Mouse (Mus musculus) forebrain, embryonic 10.5 days (tissue): ENCODE measurements around the gene Ggps1. TPM values are rescaled to one million over a fixed set of nuclear protein-coding genes. Genes with fewer than 3 reads are reported as not detected.

Experiments used
- DNase-seq: peaks from one replicate; pipeline ENCODE4 v3.0.0-alpha.2; 2017; ENCODE audit warnings: low spot score; ENCODE audit errors: extremely low spot score
- H3K27ac ChIP-seq: fragments of 300-500 bp; sonication (generic); 2 replicates; pipeline ENCODE4 v1.5.1; 2016; ENCODE audit warnings: mild to moderate bottlenecking
- H3K27me3 ChIP-seq: fragments of 300-500 bp; sonication (generic); 2 replicates; pipeline ENCODE4 v1.6.1; 2016; ENCODE audit warnings: mild to moderate bottlenecking; ENCODE audit not compliant: poor library complexity, severe bottlenecking
- H3K36me3 ChIP-seq: fragments of 300-500 bp; sonication (generic); replicated peaks from 2 replicates; pipeline ENCODE4 v1.6.1; 2016; ENCODE audit warnings: mild to moderate bottlenecking, moderate library complexity
- H3K4me1 ChIP-seq: fragments of 300-500 bp; sonication (generic); 2 replicates; pipeline ENCODE4 v1.6.1; 2016
- H3K4me3 ChIP-seq: fragments of 300-500 bp; sonication (generic); 2 replicates; pipeline ENCODE4 v1.5.1; 2016; ENCODE audit warnings: mild to moderate bottlenecking, moderate library complexity
- H3K9me3 ChIP-seq: fragments of 300-500 bp; sonication (generic); 2 replicates; pipeline ENCODE4 v1.6.1; 2016; ENCODE audit warnings: mild to moderate bottlenecking, moderate library complexity
- WGBS: fragments of 180-500 bp; shearing (Covaris S2); methylation state at CpG from one replicate; pipeline ENCODE4 v1.1.7; 2016; 5-methylcytosine and 5-hydroxymethylcytosine counted together
- polyA plus RNA-seq: library from polyadenylated mRNA; unstranded; fragments of >200 nt; fragmentation: Nextera tagmentation; extraction: Ambion mirVana; gene quantifications from 2 replicates; pipeline ENCODE4 v1.2.1, GENCODE M21; 2016

Ggps1 gene
- 54.8 and 56.3 TPM in 2 replicates for polyA plus RNA-seq

DNA sequence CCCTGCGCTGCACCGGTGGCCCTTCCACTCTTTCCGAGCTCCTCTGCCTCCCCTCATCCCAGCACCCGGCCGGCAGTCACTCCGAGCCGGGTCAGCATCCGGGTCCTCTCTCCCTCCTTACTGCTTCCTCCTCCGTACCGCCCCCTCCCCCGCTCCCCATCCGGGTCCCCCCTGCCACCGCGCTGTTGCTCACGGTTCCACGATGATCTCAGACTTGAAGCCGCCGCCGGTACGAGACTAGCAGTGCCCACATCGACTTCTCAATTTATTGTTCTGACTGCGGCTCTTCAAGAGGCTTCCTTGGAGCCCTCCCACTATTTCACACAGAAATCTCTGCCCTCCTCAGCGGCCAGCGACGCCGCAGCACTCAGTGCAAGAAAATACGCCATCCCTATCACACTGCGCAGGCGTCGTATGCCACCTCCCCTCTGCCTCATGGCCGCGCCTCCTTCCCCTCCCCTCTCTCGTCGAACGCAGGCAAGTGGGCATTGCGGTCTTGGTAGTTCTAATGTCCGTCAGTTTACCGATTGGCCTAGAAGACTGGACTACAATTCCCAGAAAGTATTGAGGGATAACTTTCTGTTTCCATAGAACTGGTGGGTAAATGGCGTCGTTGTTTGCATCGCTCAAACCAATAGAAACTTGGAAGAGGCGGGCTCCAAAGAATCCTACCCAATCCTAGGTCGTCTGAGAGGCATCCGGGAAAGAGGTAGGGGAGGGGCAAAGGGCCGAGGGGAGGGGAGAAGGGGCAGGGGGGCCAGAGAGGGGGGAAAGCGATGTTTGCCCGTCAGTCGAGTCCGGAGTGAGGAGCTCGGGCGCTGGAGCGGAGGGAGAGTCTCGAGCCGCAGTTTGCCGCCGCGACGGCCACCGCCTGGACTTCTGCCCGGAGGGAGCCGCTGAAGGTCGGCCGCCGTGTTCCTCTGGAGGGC, at the start of gene Ggps1, which contains the start of gene Arid4b:
Gene Ggps1 (minus strand): TSS at position 476 of the 929 bp plus-strand sequence.
Gene Arid4b (plus strand): TSS at position 220 of the 929 bp plus-strand sequence.
- Histone ChIP-seq H3K36me3 (peaks cover 42% of the 10 kb centered on the region), H3K4me3 (peak within 1 kb of the TSS; percentile 99), H3K27ac (peak within 1 kb of the TSS; percentile 97), H3K27me3 (no peaks in the 10 kb centered on the region), H3K9me3 (no peaks in the 10 kb centered on the region), H3K4me1 (peaks cover 28% of the 10 kb centered on the region)
- DNase-seq: peak; percentile 95
- under 1% methylated on average over 64 of the region's 64 CpGs for WGBS

DNA sequence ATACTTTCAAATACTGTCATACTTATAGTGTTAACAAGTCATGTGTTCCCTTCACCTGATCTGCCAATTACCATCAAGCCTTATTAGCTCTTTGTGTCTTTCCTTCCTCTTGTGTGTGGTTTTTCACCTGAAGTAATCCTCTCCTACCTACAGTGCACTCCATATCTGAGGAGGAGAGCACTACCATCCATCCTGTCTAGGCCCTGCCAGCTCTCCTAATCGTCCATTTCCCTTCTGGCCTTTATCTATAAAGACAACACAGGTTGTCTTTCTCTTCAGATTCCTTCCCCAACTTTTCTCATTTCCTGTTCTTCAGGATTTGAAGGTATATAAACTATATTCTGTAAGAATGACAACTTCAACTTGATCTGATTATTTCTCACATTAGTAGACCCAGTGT, 47.9 kb upstream of the Ggps1 start:
- Histone ChIP-seq H3K27ac (no peak overlapping the region), H3K27me3 (no peaks in the 10 kb centered on the region), H3K36me3 (no peaks in the 10 kb centered on the region), H3K9me3 (no peaks in the 10 kb centered on the region), H3K4me1 (peaks cover 20% of the 10 kb centered on the region), H3K4me3 (no peak overlapping the region)
- DNase-seq: no peak
- 76% methylated on average over 1 of the region's 1 CpGs for WGBS

DNA sequence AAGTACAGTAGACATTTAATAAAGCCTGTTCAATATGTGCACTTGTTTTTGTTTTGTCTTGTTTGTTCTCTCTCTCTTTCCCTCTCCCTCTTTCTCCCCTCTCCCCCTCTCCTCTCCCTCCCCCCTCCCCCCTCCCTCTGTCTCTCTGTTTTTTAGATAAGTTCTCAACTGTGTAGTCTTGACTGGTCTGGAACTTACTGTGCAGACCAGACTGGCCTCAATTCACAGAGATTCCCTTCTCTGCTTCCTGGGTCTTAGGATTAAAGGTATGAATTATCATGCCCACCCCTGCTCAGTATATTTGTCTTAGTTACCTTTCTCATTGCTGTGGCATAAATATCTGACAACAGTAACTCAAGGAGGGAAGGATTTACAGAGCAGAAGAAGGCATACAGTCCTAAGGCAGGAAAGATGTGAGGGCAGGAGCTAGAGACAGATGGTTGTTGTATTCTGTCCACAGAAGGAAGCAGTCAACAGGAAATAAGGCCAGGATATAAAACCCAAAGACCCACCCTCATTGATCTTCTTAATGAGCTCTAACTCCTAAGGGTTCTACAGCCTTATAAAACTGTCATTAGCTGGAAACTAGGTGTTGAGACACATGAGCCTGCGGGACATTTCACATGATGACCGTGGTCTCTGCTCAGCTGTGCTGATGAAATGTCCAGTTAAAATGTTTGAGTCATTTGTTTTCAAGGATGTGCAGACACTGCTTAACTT, 47.0 kb upstream of the Ggps1 start:
- Histone ChIP-seq H3K36me3 (no peaks in the 10 kb centered on the region), H3K9me3 (no peaks in the 10 kb centered on the region), H3K4me3 (no peak overlapping the region), H3K4me1 (peaks cover 20% of the 10 kb centered on the region), H3K27ac (no peak overlapping the region), H3K27me3 (no peaks in the 10 kb centered on the region)
- 95% methylated on average over 2 of the region's 2 CpGs for WGBS
- DNase-seq: no peak

DNA sequence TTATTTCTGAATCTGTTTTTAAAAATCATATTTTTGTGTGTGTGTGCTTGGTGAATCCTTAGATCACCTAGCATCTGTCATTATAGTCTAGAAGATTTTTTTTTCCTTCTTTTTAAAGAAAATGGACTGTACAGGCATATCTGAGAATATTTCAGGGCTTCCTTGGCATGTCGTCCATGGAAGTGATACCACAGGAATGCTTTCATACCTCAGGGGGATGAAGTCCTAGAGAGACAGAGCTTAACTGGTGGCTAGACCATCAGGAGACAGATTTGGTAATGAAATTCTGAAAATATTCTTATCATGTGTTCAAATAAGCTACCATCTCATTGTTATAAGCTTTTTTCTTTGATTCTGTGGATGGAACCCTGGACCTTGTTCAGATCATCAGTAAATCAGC, 39.7 kb upstream of the Ggps1 start:
- no peaks in the 10 kb centered on the region for H3K9me3 ChIP-seq
- H3K4me1 ChIP-seq: no peaks in the 10 kb centered on the region
- no peak overlapping the region for H3K4me3 ChIP-seq
- no peak for DNase-seq
- no peaks in the 10 kb centered on the region for H3K27me3 ChIP-seq
- no peak overlapping the region for H3K27ac ChIP-seq
- H3K36me3 ChIP-seq: no peaks in the 10 kb centered on the region
- WGBS: 82% methylated on average over 1 of the region's 1 CpGs

DNA sequence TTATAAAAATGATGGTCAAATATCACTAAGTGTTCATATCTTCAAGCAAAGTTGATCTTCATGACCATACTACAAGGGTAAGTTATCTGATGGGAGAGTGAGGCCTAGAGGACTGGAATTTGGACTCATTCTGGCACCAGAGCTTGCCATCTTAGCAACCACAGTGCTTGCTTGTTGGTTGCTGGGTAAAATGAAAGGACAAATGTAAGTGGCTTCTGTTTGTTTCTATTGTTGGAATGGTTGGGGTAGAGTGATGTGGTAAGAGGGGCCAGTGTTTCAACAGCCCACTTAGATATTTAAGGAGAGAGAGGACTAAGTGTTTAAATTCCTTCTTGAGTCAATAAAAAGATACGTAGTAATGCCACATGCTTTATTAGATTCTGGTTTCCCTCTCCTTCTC, 25.4 kb upstream of the Ggps1 start:
- H3K27me3 ChIP-seq: no peaks in the 10 kb centered on the region
- no peak for DNase-seq
- H3K4me1 ChIP-seq: no peaks in the 10 kb centered on the region
- H3K9me3 ChIP-seq: peaks cover 15% of the 10 kb centered on the region; the same call in 1 of the 2 replicates
- no peak overlapping the region for H3K4me3 ChIP-seq
- H3K27ac ChIP-seq: no peak overlapping the region
- 100% methylated on average over 1 of the region's 1 CpGs for WGBS
- H3K36me3 ChIP-seq: peaks cover 36% of the 10 kb centered on the region

DNA sequence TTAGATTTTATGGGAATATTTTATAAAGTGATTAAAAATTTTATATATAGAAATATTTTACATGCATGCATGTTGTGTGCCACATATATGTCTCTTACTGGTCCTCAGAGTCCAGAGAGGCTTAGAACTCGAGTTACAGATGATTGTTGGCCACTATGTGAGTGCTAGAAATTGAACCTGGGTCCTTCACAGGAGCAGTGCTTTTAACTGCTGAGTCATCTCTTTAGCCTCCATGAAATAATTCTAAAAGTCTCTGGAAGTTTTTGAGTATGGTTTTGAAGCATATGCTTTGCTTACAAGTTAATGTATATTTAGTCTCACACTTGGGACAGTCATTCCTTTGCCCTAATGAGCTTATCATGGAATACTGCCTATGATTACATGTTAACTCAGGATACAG, 12.0 kb upstream of the Ggps1 start:
- no peak overlapping the region for H3K27ac ChIP-seq
- H3K36me3 ChIP-seq: peaks cover 55% of the 10 kb centered on the region
- DNase-seq: no peak
- 88% methylated on average over 1 of the region's 1 CpGs for WGBS
- H3K27me3 ChIP-seq: no peaks in the 10 kb centered on the region
- H3K4me3 ChIP-seq: no peak overlapping the region
- H3K4me1 ChIP-seq: no peaks in the 10 kb centered on the region
- peaks cover 22% of the 10 kb centered on the region; the same call in 1 of the 2 replicates for H3K9me3 ChIP-seq

DNA sequence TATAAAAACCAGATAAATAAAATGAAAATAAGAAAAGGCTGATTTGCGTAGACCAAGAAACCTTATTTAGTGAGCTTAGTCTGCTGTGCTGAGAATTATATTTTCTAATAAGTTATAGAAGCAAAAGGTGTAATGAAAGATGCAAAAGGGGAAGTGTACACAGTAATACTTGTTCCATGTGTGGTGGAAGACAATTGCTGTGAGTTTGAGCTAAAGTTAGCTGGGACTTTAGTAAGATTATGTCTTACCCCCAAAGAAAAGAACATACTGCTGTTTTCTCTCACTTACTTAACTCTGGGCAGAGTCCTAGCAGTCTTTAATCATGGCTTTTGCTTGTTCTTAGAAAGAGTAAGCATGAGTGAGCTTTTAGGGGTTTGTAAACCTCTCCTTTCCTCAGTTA, 11.1 kb upstream of the Ggps1 start:
- Histone ChIP-seq H3K27me3 (no peaks in the 10 kb centered on the region), H3K36me3 (peaks cover 53% of the 10 kb centered on the region), H3K4me1 (no peaks in the 10 kb centered on the region), H3K4me3 (no peak overlapping the region), H3K27ac (no peak overlapping the region), H3K9me3 (peaks cover 13% of the 10 kb centered on the region; the same call in 1 of the 2 replicates)
- 100% methylated on average over 1 of the region's 1 CpGs for WGBS
- DNase-seq: no peak

DNA sequence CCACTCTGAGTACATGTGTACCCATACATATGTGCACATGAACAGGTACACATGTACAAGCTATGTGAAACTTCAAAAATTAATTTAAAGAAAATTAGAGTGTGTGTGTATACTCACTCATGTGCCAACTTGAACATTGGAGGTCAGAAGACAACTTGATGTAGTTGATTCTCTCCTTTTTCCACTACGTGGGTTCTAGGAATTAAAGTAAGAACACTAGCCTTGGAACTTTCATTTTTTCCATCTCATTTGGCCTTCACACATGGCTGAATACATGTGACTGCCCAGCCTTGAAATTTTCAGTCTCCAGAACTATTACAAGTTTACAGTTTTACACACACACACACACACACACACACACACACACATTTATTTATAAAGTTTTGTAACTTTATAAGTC, 6.0 kb upstream of the Ggps1 start:
- H3K4me1 ChIP-seq: peaks cover 18% of the 10 kb centered on the region
- no peaks in the 10 kb centered on the region for H3K9me3 ChIP-seq
- peaks cover 64% of the 10 kb centered on the region for H3K36me3 ChIP-seq
- WGBS: 86% methylated on average over 1 of the region's 1 CpGs
- no peak overlapping the region for H3K27ac ChIP-seq
- no peaks in the 10 kb centered on the region for H3K27me3 ChIP-seq
- no peak for DNase-seq
- H3K4me3 ChIP-seq: no peak overlapping the region

DNA sequence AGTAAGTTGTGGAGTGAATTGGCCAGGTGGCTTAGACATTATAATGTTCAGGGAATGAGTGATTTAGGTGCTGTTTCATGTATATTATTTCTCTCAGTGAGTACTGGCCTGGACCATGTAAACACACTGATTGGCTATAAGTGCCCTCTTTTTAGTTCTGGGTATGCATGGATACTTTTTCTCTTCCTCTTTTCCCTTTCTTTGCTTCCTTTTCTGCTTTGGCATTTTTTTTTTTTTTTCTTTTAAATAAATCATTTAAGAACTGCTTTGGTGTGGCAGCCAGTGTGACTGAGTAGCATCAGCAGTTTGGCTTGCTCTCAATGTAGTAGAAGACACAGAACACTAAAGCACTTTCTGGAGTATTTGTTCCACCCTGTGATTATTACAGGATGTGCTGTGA, 4.7 kb upstream of the Ggps1 start:
- H3K27ac ChIP-seq: no peak overlapping the region
- H3K9me3 ChIP-seq: no peaks in the 10 kb centered on the region
- peaks cover 60% of the 10 kb centered on the region for H3K36me3 ChIP-seq
- no peaks in the 10 kb centered on the region for H3K27me3 ChIP-seq
- no peak overlapping the region for H3K4me3 ChIP-seq
- peaks cover 18% of the 10 kb centered on the region for H3K4me1 ChIP-seq
- DNase-seq: no peak

DNA sequence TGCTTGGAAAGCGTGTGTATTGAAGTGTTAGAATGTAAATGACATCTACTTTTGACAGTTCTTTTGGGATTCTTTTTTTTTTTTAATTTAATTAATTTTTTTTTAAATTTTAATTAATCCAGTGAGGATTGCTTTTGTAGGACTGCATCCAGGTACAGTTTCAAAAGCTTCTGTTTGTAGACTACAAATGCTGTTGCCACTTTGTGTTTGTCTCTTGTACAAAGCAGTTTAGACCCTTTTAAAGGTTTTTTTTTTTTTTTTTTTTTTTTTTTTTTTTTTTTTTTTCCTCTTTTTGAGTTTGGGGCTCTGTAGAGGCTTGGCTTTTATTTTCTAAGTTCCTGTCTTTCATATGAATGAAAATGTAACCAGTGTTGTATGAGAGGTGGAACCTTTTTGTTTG, 2.4 kb upstream of the Ggps1 start:
- H3K36me3 ChIP-seq: peaks cover 42% of the 10 kb centered on the region
- no peaks in the 10 kb centered on the region for H3K27me3 ChIP-seq
- H3K27ac ChIP-seq: no peak overlapping the region
- H3K4me1 ChIP-seq: peaks cover 28% of the 10 kb centered on the region
- no peaks in the 10 kb centered on the region for H3K9me3 ChIP-seq
- WGBS: 88% methylated on average over 1 of the region's 1 CpGs
- DNase-seq: no peak
- H3K4me3 ChIP-seq: peak overlapping the region; percentile 99; the same call in 1 of the 2 replicates

DNA sequence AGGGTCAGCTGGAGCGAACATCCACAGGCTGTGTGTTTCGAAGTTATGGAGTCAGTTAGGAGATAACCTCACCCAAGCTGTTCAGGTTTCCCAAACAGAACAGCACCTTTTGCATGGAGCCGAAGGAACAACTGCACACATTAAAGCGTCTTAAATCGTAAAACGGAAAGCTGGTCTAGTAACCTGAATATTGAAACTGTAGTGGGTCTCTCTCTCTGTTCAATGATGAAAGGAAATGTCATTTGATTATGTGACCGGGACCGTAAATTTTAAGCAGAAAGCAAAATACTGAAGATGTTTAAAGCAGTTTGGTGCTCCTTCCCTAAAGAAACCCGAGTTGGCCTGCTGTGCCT, 1.7 kb upstream of the Ggps1 start:
- H3K27ac ChIP-seq: peak overlapping the region; percentile 97

DNA sequence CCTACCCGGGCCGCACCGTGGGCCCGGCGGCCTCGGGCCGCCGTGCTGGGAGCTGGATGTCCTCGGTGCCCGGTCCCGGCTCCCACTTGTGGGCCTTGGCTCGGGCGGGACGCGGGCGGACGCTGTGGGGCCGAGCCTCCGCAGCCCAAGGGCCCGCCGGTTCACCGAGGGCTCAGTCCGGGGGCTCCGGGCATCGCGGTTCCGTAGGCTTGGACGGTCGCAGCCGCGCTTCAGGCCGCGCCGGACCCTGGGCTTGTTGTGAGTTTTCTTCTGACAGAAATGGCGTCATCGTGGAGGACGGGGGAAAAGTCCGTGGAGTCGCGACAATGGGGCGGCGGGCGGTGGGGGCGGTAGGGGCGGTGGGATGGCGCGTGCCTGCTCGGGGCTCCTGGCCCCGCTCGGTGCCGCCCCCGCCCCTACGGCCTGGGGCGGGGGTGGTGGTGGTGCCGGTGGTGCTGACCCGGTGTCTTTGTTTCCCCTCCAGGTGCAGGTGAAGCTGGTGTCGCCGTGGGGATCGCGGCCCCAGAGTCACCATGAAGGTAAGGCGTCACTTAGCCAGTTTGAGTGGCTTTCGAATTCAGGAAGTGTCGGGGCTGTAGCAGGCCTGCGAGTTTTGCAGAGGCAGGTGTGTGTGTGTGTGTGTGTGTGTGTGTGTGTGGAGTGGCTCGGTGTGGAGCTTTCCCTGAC, 1.2 kb upstream of the Ggps1 start:
- Histone ChIP-seq H3K9me3 (no peaks in the 10 kb centered on the region), H3K4me1 (peaks cover 28% of the 10 kb centered on the region), H3K27me3 (no peaks in the 10 kb centered on the region), H3K36me3 (peaks cover 47% of the 10 kb centered on the region), H3K4me3 (peak overlapping the region; percentile 99), H3K27ac (peak overlapping the region; percentile 97)
- peak; percentile 48 for DNase-seq
- WGBS: under 1% methylated on average over 65 of the region's 65 CpGs

More for the DNA sequence above, 1.7 kb upstream of the Ggps1 start:
- peaks cover 49% of the 10 kb centered on the region for H3K36me3 ChIP-seq
- peaks cover 28% of the 10 kb centered on the region for H3K4me1 ChIP-seq
- H3K4me3 ChIP-seq: peak overlapping the region; percentile 99
- no peak for DNase-seq
- H3K27me3 ChIP-seq: no peaks in the 10 kb centered on the region
- no peaks in the 10 kb centered on the region for H3K9me3 ChIP-seq
- 42% methylated on average over 9 of the region's 9 CpGs for WGBS
